Mouse (Mus musculus): ENCODE measurements at regions not wholly inside any gene's neighbourhood (a gene's known extent, or its start where the extent isn't known, plus 50 kb on each side); places are given as distances from the start of the nearest gene placed in this dataset.

DNA sequence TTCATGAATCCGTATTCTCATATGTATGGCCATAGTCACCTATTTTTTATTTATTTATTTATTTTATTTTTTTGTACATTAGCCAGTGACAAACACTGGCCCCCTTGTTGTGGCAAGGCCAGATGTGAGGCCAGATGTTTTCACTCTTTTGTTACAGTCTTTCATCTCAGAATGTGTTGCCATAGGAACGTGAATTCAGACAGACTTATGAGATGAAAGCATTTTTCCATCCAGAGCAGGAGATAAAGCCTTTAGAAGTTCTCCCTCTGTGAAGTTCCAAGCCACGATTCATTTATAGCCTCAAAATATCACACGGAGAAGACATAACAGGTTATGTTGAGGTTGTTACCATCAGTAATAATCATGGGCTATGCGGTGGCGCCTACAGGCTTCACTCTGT is 220.9 kb downstream of the Arpp21 start:
- H3K27ac ChIP-seq (ENCODE audit: insufficient read depth, low read length), result no peak overlapping the region
- no peak overlapping the region for H3K4me3 ChIP-seq (ENCODE audit: insufficient read depth, low read length)
- TF ChIP-seq POLR2A (IDR thresholded peaks at IDR 0.05; ENCODE audit: extremely low read depth, insufficient read depth, low read length), result no peak
- TF ChIP-seq CTCF (IDR thresholded peaks at IDR 0.05; ENCODE audit: extremely low read depth, insufficient read depth, low read length), result no peak
- H3K4me1 ChIP-seq (ENCODE audit: control insufficient read depth, insufficient read depth, low read length), result no peaks in the 10 kb centered on the region

DNA sequence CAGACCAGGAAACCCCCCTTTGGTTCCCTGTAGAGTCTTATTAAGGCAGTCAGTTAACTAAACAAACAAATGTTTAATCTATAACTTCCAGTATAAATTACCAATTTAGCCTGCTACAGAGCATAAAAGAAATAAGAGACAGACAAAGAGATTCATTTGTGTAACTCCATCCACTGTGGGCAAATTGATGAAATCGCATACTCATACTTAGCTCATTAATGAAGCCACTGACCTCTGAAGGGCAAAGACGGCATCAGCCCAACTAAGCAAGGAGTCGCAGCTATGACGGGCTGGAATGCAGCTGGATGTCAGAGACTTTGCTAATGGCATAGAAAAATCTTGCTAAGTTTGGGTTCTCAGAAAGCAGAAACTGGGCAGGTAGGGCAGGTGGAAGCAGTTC is 241.3 kb downstream of the Arpp21 start:
- Histone ChIP-seq H3K4me1 (ENCODE audit: control insufficient read depth, insufficient read depth, low read length) (no peaks in the 10 kb centered on the region; the same call in 1 of the 2 replicates), H3K4me3 (ENCODE audit: insufficient read depth, low read length) (no peak overlapping the region), H3K27ac (ENCODE audit: insufficient read depth, low read length) (no peak overlapping the region)
- no peak for TF ChIP-seq CTCF (IDR thresholded peaks at IDR 0.05; ENCODE audit: extremely low read depth, insufficient read depth, low read length)
- TF ChIP-seq POLR2A (IDR thresholded peaks at IDR 0.05; ENCODE audit: extremely low read depth, insufficient read depth, low read length), result no peak

GRCm38 (mm10) chr9:111993844-111994243 is 241.9 kb downstream of the Arpp21 start:
- Histone ChIP-seq H3K4me3 (ENCODE audit: insufficient read depth, low read length) (no peak overlapping the region), H3K4me1 (ENCODE audit: control insufficient read depth, insufficient read depth, low read length) (no peaks in the 10 kb centered on the region; the same call in 1 of the 2 replicates), H3K27ac (ENCODE audit: insufficient read depth, low read length) (no peak overlapping the region)
- TF ChIP-seq CTCF (IDR thresholded peaks at IDR 0.05; ENCODE audit: extremely low read depth, insufficient read depth, low read length), result no peak
- no peak for TF ChIP-seq POLR2A (IDR thresholded peaks at IDR 0.05; ENCODE audit: extremely low read depth, insufficient read depth, low read length)

- TF ChIP-seq CTCF (IDR thresholded peaks at IDR 0.05; ENCODE audit: extremely low read depth, insufficient read depth, low read length) (no peak), POLR2A (IDR thresholded peaks at IDR 0.05; ENCODE audit: extremely low read depth, insufficient read depth, low read length) (no peak)
- H3K27ac ChIP-seq (ENCODE audit: insufficient read depth, low read length), result no peak overlapping the region
- no peaks in the 10 kb centered on the region; the same call in 1 of the 2 replicates for H3K4me1 ChIP-seq (ENCODE audit: control insufficient read depth, insufficient read depth, low read length)
- no peak overlapping the region for H3K4me3 ChIP-seq (ENCODE audit: insufficient read depth, low read length)
Measured at GRCm38 (mm10) chr9:111990060-111990459, 245.7 kb downstream of the Arpp21 start.

- no peak for TF ChIP-seq POLR2A (IDR thresholded peaks at IDR 0.05; ENCODE audit: extremely low read depth, insufficient read depth, low read length)
- TF ChIP-seq CTCF (IDR thresholded peaks at IDR 0.05; ENCODE audit: extremely low read depth, insufficient read depth, low read length), result no peak
- no peaks in the 10 kb centered on the region for H3K4me1 ChIP-seq (ENCODE audit: control insufficient read depth, insufficient read depth, low read length)
Measured at GRCm38 (mm10) chr9:111963405-111964037, 272.2 kb downstream of the Arpp21 start.

DNA sequence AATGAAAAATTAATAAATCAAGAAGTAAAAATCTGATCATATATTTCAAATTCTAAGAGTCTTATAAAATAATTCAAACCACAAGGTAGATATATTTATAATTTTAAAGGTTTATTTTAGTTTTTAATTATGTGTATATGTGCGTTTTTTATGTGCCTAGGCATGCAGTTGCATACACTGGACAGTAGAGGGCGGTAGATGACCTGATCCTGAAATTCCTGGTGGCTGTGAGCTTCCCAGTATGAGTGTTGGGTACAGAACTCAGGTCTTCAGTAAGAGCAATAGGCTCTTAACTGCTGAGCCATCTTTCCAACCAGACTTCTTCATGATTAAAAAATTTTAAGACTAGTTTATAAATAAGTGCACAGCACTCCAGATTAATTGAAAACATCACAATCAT is 267.7 kb upstream of the Stac start:
- no peaks in the 10 kb centered on the region for H3K4me1 ChIP-seq (ENCODE audit: control insufficient read depth, insufficient read depth, low read length)
- TF ChIP-seq POLR2A (IDR thresholded peaks at IDR 0.05; ENCODE audit: extremely low read depth, insufficient read depth, low read length), result no peak
- peak; percentile 49 for TF ChIP-seq CTCF (IDR thresholded peaks at IDR 0.05; ENCODE audit: extremely low read depth, insufficient read depth, low read length)
- no peak overlapping the region for H3K4me3 ChIP-seq (ENCODE audit: insufficient read depth, low read length)
- H3K27ac ChIP-seq (ENCODE audit: insufficient read depth, low read length), result no peak overlapping the region

More at GRCm38 (mm10) chr9:111963405-111964037, 272.2 kb downstream of the Arpp21 start:
- H3K27ac ChIP-seq (ENCODE audit: insufficient read depth, low read length), result no peak overlapping the region
- H3K4me3 ChIP-seq (ENCODE audit: insufficient read depth, low read length), result no peak overlapping the region

- TF ChIP-seq POLR2A (IDR thresholded peaks at IDR 0.05; ENCODE audit: extremely low read depth, insufficient read depth, low read length) (no peak), CTCF (IDR thresholded peaks at IDR 0.05; ENCODE audit: extremely low read depth, insufficient read depth, low read length) (peak; percentile 82)
- Histone ChIP-seq H3K4me1 (ENCODE audit: control insufficient read depth, insufficient read depth, low read length) (no peaks in the 10 kb centered on the region), H3K27ac (ENCODE audit: insufficient read depth, low read length) (no peak overlapping the region), H3K4me3 (ENCODE audit: insufficient read depth, low read length) (no peak overlapping the region)
Measured at GRCm38 (mm10) chr9:111939271-111940067, 249.3 kb upstream of the Stac start.

DNA sequence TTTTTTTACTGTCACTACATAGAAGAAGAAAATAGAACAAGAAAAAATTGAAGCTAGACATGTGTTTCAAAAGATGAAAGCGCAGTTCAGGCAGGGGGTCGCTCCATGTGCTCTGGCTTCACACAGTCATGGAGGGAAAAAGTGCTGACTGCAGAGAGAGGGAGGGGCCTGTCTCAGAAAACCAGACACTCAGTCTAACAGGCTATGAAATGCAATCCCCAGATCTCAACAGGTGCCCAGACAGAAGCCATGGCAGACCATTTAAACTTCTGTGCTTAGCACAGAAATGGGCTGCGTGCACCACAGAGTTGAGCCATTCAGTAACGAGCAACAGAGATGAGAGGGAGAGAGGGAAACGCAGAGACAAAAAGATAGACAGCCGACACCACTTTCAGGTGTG is 242.3 kb upstream of the Stac start:
- Histone ChIP-seq H3K4me1 (ENCODE audit: control insufficient read depth, insufficient read depth, low read length) (no peaks in the 10 kb centered on the region), H3K27ac (ENCODE audit: insufficient read depth, low read length) (no peak overlapping the region), H3K4me3 (ENCODE audit: insufficient read depth, low read length) (no peak overlapping the region)
- TF ChIP-seq POLR2A (IDR thresholded peaks at IDR 0.05; ENCODE audit: extremely low read depth, insufficient read depth, low read length) (no peak), CTCF (IDR thresholded peaks at IDR 0.05; ENCODE audit: extremely low read depth, insufficient read depth, low read length) (no peak)

DNA sequence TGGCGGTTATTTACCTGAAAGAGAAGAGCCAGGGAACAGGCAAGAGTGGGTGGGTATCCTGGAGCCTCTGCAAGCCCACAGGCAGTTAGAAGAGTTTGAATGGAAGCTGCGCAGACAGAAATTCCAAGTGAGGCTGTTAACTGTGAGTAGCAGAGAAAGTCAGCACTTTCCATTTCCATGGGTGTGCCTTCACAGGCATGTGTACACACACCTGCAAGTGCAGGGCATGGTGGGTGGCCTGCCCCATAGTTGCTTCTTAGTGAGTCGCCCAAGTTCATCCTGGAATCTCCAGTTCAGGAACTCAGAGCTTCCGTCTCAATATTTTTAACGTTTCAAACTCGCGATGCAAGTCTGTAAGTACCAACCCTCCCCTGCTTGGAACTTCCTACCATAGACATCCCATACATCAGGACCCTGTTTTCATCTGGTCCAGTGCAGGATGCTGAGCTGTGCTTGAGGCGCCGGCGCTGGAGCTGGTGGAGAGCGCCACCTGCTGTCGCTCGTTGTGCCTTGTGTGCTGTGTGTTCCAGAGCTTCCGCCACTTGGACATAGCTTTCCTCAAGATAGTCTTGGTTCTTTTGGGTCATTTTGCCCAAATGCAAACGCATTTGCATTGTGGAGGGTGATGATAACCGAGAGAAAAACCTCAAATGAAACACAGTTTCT is 228.3 kb upstream of the Stac start:
- Histone ChIP-seq H3K4me1 (ENCODE audit: control insufficient read depth, insufficient read depth, low read length) (peaks cover 1% of the 10 kb centered on the region; the same call in 1 of the 2 replicates), H3K27ac (ENCODE audit: insufficient read depth, low read length) (no peak overlapping the region), H3K4me3 (ENCODE audit: insufficient read depth, low read length) (no peak overlapping the region)
- no peak for TF ChIP-seq POLR2A (IDR thresholded peaks at IDR 0.05; ENCODE audit: extremely low read depth, insufficient read depth, low read length)
- TF ChIP-seq CTCF (IDR thresholded peaks at IDR 0.05; ENCODE audit: extremely low read depth, insufficient read depth, low read length), result peak; percentile 94
